Mouse (Mus musculus): ENCODE data around the gene Acadvl. TPM values are rescaled to one million over a fixed set of nuclear protein-coding genes. Genes with fewer than 3 reads are reported as not detected.

Gene Acadvl
- 1,000 to 10,000 TPM; 1,326 to 1,372 TPM for total RNA-seq (2021)
- long read RNA-seq, experiment 1, transcript Acadvl-201 (19 exons, 2,020 nt): minor isoform, 10 of 1,748 reads
- long read RNA-seq, experiment 1, transcript Acadvl-202 (20 exons, 2,168 nt): major isoform, 1,550 of 1,748 reads
- long read RNA-seq, experiment 1, partial matches to known transcripts: 120 of 1,748 reads
- long read RNA-seq, experiment 1, other reads (novel, unspliced or antisense): 67 of 1,748 reads
- long read RNA-seq, experiment 2, transcript Acadvl-202 (20 exons, 2,168 nt): major isoform, 788 of 901 reads
- long read RNA-seq, experiment 2, partial matches to known transcripts: 76 of 901 reads
- long read RNA-seq, experiment 2, other reads (novel, unspliced or antisense): 34 of 901 reads

- peak; percentile 94 to 95 for DNase-seq
Observed at GRCm38 (mm10) chr11:70014880-70015558, at the start of gene Acadvl. Acadvl (minus strand) TSS chr11:70015411.

DNA sequence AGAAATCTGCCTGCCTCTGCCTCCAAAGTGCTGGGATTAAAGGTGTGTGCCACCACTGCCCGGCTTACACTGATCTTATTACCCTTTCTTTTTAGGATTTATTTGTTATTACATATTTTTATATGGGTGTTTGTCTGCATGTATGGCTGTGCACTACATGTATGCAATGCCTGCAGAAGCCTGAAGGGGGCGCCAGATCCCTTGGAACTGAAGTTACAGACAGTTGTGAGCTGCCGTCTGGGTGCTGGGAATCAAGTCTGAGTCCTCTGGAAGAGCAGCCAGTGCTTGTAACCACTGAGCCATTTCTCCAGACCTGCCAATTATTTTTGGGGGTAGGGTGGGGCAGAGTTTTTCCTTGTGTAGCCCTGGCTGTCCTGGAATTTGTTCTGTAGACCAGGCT, 47.8 kb upstream of the Acadvl start:
- no peak for DNase-seq

DNA sequence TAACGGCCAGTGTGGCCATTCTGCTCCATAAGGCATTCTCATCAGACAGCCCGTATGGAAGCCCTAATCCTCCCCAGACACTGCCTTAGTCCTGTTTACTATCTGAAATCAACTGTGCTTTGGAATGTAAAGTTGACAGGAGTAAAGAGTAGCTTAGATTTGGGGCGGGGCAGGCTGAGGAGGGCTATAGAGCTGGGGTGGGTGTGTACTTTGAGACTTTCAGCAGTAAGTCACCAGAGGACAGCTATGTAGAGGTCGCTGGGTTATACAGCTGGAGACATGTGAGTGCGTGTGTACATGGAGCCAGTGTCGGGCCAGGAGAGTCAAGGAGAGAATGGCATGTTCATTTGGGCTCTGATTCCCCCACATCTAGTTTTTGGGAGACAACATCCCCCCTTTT, 44.7 kb upstream of the Acadvl start:
- no peak for DNase-seq

GRCm38 (mm10) chr11:70057805-70058204, 42.6 kb upstream of the Acadvl start:
- DNase-seq: no peak

DNA sequence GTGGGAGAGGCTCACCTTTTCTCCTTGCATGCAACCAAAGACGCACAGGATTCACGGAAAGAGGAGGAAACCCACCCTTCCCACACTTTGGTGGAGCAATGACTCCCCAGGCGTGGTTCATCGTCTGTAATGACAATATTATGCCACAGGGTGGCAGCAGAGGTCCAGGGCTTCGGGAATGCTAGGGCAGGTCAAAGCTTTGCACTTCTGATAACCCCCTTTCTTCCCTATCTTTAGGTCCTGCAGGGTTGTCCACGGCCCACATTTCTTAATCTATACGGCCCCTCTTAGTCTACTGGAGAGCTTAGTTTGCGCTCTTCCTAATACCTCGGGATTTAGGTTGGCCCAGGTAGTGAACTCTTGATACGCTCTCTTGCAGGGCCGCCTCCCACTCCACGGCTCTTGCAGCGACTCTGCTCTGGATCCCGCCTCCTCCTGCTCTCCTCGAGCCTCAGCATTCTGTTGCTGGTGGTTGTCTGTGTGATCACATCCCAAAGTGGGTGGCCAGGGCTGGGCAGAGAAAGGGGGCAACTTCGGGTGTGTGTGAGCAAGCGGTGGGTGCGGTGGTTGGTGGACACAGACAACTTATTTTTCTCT, 40.5 kb upstream of the Acadvl start:
- peak; percentile 64 to 90 for DNase-seq

DNA sequence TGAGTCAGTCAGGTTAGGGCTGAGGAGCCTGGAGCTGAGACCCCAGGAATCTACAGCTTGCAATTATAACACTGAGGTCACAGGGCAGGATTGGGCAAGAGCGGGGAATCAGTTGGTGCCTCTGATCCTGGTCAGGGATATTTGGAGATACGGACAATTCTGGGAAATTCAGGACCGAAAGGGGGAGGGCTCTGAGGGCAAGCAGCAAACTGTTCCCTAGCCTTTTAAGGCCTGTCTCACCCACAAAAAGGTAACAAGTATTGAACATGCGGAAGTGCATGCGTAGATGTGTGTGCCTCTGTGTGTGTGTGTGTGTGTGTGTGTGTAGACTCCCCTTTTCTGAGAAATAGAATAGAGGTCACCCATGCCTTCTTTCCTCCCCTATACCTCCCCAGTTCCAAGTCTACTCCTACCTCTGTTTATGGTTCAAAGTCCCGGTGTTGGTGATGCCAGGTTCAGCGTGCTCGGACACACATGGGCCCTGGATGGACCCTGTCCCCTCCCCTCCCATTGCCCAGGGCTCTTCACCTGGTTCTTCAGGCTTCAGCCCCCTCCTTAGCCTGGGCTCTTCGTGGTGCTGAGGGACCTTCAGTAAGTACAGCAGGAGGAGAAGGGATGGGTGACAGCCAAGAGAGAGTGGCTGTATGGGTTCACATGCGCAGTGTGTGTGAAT, 38.8 kb upstream of the Acadvl start, which contains the start of gene Asgr1:
Gene Asgr1 (plus strand): TSS at position 188 of the 673 bp plus-strand sequence.
- no peak for DNase-seq

- no peak for DNase-seq
Observed at GRCm38 (mm10) chr11:70053156-70053555, 37.9 kb upstream of the Acadvl start.

GRCm38 (mm10) chr11:70049816-70050215, 34.6 kb upstream of the Acadvl start:
- no peak for DNase-seq

GRCm38 (mm10) chr11:70049366-70049765, 34.2 kb upstream of the Acadvl start:
- DNase-seq: no peak

DNA sequence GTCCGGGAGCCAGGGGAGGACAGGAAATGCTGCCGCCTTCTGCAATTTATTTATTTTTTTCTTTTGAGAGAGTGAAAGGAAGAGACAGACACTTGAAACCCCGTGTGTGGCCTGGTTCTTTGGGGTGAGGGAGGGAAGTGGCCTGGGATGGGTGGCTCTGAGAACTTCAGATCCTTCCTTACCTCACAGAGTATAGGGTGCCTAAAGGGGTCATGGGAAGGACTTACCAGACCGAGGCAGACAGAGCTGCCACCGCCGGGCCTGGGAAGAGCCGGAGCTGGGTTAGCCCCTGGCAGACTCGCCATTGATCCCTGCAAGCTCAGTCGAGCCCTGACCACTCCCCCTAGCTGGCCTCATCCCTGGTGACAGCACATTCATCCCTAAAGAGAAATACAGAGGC, 30.2 kb upstream of the Acadvl start:
- no peak for DNase-seq

GRCm38 (mm10) chr11:70043665-70044064, 28.5 kb upstream of the Acadvl start:
- DNase-seq: no peak

DNA sequence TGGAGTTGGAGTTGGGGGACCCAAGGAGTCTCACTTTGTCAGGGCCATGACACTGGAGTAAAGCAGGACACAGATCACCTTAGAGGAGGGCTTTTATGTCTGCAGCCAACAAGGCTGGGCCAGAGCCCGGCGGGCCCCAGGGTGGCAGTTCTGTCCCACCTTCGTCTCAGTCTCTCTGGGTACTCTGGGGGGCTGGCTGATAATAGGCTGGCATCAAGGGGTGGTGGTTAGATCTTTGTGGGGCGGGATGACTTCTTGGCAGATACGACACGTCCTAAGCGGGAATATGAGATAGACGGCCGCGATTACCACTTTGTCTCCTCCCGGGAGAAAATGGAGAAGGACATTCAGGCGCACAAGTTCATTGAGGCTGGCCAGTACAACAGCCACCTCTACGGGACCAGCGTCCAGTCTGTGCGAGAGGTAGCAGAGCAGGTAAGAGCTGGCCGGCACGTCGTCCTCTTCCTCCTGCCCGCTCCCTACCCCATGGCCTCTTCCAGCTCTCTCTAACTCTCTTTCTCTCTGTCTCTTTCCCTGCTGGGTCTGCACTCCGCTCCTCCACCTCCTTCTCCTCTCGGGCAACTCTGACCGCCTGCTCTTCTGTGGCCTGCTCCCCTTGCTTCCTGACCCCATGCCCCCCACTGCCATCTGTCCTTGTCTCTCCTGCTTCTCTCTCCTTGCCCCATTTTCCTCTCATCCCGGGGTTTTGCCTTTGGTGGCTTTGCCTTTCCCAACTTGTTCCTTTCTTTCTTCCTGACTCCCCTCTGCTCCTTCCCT, 27.3 kb upstream of the Acadvl start:
- DNase-seq: no peak

GRCm38 (mm10) chr11:70040184-70040583, 25.0 kb upstream of the Acadvl start:
- DNase-seq: no peak

- DNase-seq: no peak
Observed at GRCm38 (mm10) chr11:70039631-70040030, 24.4 kb upstream of the Acadvl start.

GRCm38 (mm10) chr11:70038174-70038573, 23.0 kb upstream of the Acadvl start:
- DNase-seq: no peak

- DNase-seq: no peak
Observed at GRCm38 (mm10) chr11:70031321-70031670, 16.1 kb upstream of the Acadvl start.

DNA sequence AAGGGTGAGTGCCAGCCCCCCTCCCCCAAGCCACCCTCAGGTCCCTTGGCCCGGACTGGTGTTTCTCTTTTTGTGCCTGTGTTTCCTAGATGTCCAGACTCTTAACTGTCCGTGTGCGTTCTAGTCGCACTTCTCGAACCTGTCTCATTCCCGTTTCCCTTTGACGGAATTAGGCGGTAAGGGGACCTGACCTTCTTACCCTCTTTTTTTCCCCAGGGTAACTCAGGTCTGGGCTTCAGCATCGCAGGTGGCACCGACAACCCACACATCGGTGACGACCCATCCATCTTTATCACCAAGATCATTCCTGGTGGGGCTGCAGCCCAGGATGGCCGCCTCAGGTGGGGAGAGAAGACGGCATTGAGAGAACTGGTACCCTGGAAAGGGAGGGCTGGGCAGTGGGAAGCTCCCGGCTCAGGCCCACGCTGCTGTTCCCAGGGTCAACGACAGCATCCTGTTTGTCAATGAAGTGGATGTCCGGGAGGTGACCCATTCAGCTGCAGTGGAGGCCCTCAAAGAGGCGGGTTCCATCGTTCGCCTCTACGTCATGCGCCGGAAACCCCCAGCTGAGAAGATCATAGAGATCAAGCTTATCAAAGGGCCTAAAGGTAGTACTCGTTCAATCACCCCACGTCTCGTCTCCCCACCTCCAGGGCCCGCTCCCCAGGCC, 15.6 kb upstream of the Acadvl start:
- DNase-seq: no peak

DNA sequence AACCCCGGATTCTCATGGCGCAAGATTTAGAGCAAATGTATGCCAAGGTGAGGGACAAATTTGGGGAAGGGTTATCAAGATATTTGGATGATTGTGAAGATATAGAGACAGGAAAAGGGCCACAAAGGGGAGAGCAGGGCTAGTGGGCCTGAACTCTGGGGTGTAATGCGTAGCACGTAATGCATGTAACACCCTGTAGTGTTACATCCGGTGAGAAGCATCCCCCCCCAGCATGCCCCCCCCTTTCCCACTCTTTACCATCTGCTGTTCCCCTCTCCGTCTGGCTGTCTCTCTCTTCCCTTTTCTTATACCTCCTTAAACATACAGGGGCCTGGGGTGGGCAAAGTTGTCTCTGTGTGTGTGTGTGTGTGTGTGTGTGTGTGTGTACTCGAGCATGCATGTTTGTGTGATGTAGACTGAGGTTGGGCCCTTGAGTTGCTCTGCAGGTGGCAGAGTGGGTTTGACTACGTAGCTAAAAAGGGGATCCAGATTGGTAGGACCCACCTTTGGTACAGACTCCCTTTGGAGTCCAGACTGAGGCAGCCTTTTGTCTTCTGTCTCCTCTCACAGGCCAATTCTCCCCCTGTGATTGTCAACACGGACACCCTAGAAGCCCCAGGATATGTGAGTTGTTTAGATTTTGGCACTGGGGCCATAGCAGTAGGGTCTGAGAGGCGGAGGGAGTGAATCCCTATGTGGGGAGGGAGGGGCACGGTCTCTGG, 14.8 kb upstream of the Acadvl start:
- DNase-seq: no peak

DNA sequence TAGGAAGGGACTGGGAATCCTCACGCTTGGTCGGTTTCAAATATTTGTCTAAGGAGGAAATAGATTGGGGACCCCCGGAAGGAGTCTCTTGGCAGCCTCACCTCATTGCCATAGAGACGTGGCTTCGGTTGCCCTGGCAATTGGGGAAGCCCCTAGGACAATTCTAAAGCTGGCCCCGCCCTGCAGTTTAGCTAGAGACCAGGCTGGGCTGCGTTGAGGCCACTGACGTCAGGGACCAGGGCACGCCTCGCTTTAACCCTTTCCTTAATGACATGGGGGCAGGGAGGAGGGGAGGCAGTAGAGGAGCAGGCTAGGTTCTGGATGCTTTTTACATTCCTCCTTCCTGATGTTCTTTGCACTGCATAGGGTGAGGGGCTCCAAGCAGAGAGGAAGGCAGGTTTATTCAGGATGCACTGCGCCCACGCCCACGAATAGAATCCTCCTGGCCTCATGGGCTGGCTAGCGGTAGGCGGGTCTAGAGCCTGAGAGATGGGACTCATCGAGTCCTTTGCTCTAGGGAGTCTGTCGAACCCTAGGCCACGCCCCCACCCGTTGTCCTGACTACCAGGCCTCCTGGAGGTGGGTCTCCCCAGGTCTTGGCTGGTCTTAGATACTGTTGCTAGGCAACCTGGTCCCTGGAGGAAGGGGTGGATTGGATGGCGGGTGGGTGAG, 14.1 kb upstream of the Acadvl start:
- peak; percentile 84 to 89 for DNase-seq
